Mouse (Mus musculus) spleen, postnatal 36 days (tissue): Measurements from ENCODE around the gene Hist2h4.
"Not testable (repeated sequence)": the region's sequence is repeated elsewhere in the genome, so short reads cannot be mapped to it uniquely, and the experiment has no call there.

Source experiments
- DNase-seq, 2 experiments: peaks; one replicate each; pipeline ENCODE4 v3.0.0; 2022; ENCODE audit warnings: low spot score in 2 of 2, mixed read lengths in 1 of 2

Gene Hist2h4

DNA sequence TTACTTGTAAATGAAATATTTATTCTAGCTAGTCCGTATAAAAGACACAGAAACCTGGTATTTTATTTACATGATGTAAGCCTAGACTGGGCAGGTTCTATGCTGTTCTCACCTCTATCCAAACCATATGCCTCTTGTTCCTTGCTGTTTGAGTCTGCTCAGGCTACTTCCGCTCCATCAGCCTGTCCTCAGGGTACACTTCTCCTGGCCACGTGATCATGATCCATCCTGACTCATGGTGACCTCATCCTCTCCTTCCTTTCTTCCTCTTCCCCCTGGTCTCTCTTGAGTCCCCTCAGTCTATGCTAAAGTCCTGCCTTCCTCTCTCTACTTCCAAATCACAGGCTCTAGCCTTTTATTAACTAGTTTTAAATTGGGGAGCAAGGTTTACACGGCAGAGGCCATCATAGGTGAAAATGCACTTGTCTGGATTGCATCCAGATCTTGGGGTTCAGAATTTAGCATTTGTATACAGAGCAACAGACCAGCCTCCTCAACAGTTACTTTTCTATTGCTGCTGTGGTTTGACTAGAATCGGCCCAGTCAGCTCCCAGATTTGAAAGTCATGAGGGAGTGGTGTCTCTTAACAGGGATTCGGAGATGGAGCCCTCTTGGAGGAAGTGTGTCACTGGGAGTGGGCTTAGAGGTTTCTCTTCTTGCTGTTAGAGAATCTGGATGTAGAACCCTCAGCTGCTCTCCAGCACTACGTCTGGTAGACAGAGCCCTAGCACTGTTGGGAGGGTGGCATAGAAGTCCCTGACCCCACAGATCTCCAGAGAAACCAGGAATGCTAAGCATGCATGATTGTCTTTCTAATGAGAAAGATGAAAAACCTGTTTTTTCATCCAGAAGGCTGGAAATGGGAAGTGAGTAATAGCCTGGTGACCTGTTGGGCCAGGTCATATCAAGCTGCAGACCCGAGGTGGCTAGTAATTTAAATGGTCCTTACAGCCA lies 36.1 kb downstream of the Hist2h4 start:
- DNase-seq = no peak

DNA sequence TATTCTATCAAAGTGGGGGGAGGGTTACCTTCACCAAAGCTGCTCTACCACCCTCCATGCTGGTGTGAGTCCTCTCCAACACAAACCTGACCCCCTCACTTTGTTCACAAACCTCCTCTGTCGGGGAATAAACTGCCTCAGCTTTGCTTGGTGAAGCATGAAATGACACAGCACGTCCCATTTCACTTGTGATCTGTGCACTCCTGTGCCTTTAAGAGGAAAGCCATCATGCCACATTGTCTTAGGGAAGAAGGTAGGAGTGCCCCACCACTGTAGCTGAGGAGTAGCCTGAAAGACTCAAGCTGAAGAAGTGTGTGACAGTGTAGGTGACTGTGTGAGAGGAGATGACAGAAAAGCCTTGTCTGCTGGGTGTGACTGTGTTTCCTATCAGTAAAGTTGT lies 37.7 kb downstream of the Hist2h4 start:
- no peak for DNase-seq

DNA sequence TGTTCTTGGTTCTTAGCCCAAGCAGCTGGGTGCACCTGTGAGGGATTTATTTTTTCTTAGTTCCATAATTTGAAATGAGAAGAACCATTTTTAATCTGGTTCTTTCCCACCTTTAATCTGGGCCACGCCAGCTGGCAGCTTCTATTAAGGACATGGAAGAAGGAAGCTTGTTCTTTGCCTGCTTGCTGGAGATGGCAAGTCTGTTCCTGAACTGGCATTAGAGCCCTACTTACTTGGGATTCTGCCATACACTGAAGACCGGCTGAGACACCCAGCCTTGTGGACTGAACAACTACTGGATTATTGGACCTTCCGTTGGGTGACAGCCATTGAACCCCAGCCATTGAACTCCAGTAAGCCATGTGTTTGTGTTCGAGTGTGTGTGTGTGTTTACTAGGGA lies 40.3 kb downstream of the Hist2h4 start:
- DNase-seq = no peak

DNA sequence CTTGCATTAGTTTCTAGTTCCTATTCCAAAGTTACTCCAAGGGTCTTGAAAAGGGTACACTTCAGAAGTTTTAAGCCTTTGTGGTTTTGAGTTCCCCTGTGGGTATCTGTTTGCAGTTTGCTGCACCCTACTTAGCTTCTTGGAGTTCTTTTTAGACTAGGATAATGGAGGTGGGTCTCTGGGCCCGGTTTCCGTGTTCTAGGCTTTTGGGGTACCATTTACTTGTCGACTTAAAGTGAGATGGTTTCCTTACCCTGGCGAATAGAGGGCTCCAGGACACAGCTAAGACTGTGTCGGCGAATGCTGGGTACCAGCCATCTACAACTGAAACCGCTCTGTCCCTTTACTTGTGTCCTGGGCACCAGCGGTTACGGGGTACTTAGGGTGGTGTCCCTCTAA lies 41.5 kb downstream of the Hist2h4 start:
- DNase-seq = peak in 1 of 2 experiments; percentile 30

DNA sequence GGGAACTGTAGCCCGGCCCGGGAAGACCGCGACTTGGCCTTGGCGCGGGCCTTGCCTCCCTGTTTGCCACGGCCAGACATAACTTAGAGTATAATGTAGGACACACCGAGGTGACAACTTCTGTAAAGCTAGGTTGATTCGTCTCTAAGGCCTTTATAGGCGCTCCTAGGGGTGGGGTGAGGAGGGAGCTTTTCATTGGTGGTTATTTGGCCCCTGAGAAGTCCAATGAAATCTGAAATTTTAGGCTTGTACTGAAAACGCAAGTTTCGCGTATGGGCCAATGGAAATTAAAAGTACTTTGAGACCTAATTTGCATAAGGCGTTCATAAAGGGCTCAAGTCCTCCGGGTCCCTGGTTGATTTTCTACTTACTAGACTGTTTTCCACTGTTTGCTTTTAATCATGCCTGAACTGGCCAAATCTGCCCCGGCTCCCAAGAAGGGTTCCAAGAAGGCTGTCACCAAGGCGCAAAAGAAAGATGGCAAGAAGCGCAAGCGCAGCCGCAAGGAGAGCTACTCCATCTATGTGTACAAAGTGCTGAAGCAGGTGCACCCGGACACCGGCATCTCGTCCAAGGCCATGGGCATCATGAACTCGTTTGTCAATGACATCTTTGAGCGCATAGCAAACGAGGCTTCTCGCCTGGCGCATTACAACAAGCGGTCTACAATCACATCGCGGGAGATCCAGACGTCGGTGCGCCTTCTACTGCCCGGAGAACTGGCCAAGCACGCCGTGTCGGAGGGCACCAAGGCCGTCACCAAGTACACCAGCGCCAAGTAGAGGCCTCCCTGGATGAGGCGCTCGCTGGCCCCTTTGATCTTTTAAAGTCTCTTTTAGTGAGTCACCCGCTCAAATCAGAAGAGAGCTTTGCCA lies 42.1 kb downstream of the Hist2h4 start, which contains the start of the genes Hist2h2ac and Hist2h2be:
Gene Hist2h2ac (minus strand): TSS at position 116 of the 875 bp plus-strand sequence.
Gene Hist2h2be (plus strand): TSS at position 355 of the 875 bp plus-strand sequence.
- DNase-seq = peak; percentile 93 to 96

DNA sequence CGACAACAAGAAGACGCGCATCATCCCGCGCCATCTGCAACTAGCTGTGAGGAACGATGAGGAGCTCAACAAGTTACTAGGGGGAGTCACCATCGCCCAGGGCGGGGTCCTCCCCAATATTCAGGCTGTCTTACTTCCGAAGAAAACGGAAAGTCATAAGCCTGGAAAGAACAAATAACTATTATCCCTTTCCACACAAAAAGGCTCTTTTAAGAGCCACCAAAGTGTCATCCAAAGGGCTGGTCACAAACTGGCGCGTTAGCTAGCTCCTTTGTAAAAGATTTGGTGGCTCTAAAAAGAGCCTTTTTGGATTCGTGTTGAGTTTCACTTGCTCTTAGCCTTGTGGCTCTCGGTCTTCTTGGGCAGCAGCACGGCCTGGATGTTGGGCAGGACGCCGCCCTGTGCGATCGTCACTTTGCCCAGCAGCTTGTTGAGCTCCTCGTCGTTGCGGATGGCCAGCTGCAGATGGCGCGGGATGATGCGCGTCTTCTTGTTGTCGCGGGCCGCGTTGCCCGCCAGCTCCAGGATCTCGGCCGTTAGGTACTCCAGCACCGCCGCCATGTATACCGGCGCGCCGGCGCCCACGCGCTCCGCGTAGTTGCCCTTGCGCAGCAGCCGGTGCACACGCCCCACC lies 42.9 kb downstream of the Hist2h4 start:
- not testable (repeated sequence) for DNase-seq

DNA sequence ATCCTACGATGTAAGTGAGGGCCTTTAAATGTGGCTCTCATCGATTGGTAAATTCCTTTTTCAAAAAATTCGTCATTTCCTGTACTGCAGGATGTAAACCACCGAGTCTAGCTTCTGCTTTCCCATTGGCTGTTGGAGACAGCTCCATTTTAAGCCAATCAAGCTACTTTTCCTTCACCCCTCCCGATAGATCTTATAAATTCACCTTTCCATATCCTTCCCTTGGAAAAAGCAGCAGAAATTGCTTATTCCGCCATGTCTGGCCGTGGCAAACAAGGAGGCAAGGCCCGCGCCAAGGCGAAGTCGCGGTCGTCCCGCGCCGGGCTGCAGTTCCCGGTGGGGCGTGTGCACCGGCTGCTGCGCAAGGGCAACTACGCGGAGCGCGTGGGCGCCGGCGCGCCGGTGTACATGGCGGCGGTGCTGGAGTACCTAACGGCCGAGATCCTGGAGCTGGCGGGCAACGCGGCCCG lies 43.4 kb downstream of the Hist2h4 start, which contains the start of the genes Bola1 and Hist2h2ab:
Gene Bola1 (minus strand): TSS at position 49 of the 470 bp plus-strand sequence.
Gene Hist2h2ab (plus strand): TSS at position 205 of the 470 bp plus-strand sequence.
- peak; percentile 79 to 85 for DNase-seq

DNA sequence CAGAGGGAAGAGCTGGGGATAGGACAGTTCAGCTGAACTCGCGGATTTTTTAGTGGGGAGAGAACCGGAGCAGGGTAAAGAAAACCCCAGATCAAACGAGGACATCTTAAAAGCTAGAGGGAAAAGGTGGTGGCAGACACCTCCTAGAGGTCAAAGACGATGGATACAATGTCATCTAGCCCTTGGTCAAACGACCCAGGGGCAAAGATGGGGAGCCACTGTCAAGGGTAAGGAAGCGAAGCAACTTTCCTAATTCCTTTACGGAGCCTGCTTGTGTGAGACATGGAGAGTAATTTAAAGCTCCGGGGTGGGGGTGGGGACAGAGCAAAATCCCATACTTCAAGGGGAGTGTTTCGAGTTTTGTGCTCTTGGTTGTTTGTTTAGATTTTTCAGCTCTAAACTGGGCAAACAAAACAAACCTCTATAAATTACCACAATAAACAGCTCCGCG lies 43.9 kb downstream of the Hist2h4 start:
- DNase-seq = peak; percentile 55 to 62
